Comparison of ENCODE assay signal across 10 mouse cellular contexts in genomic region chr8:121424600-121424999, GRCm38 (mm10).
DNase-seq lines count a peak whose midpoint lies in the region; ATAC-seq lines count a peak whose summit lies in the region.
"Had no signal": no experiment of that assay in that cellular context is flagged by ENCODE, and none has a peak within 500 bp of the region (broad histone marks: within the 10 kb centered on the region; RNA-seq: fewer than 3 reads in every experiment).

No protein-coding gene starts in this region.

- no peak overlapping the region for H3K27ac ChIP-seq in heart, embryonic 10.5 days
- no peak overlapping the region for H3K27ac ChIP-seq in midbrain, embryonic 14.5 days (replicated peaks; ENCODE audit: low read depth, low read length)
- H3K27ac ChIP-seq: embryonic facial prominence, embryonic 12.5 days; limb, embryonic 13.5 days; midbrain, embryonic 15.5 days had no signal

- H3K27me3 ChIP-seq in heart, embryonic 10.5 days (ENCODE audit: insufficient read depth, poor library complexity, severe bottlenecking): no peaks in the 10 kb centered on the region
- H3K27me3 ChIP-seq in splenic B cell, adult 2 months (ENCODE audit: control insufficient read depth, insufficient read depth, low read length, poor library complexity, severe bottlenecking): no peaks in the 10 kb centered on the region
- H3K27me3 ChIP-seq in midbrain, embryonic 14.5 days (ENCODE audit: control insufficient read depth, insufficient read depth, low read length): no peaks in the 10 kb centered on the region
- H3K27me3 ChIP-seq: embryonic facial prominence, embryonic 12.5 days; limb, embryonic 13.5 days; midbrain, embryonic 15.5 days had no signal

- no peaks in the 10 kb centered on the region for H3K9me3 ChIP-seq in heart, embryonic 10.5 days
- H3K9me3 ChIP-seq in midbrain, embryonic 14.5 days (ENCODE audit: control insufficient read depth, low read length): 0 out of 2 replicates have a peak, but pooled peaks cover 3% of the 10 kb centered on the region
- H3K9me3 ChIP-seq: embryonic facial prominence, embryonic 12.5 days; midbrain, embryonic 15.5 days had no signal

- no peak overlapping the region for H3K9ac ChIP-seq in midbrain, embryonic 14.5 days (replicated peaks; ENCODE audit: low read length)
- H3K9ac ChIP-seq: embryonic facial prominence, embryonic 12.5 days; limb, embryonic 13.5 days; midbrain, embryonic 15.5 days had no signal

- H3K36me3 ChIP-seq in heart, embryonic 10.5 days: no peaks in the 10 kb centered on the region
- no peaks in the 10 kb centered on the region for H3K36me3 ChIP-seq in splenic B cell, adult 2 months (ENCODE audit: control insufficient read depth, insufficient read depth, low read length, poor library complexity, severe bottlenecking)
- no peaks in the 10 kb centered on the region for H3K36me3 ChIP-seq in midbrain, embryonic 14.5 days (ENCODE audit: control insufficient read depth, insufficient read depth, low read length)
- H3K36me3 ChIP-seq: embryonic facial prominence, embryonic 12.5 days; limb, embryonic 13.5 days; midbrain, embryonic 15.5 days had no signal

- H3K4me1 ChIP-seq in heart, embryonic 10.5 days: peaks cover 5% of the 10 kb centered on the region
- H3K4me1 ChIP-seq in midbrain, embryonic 14.5 days (ENCODE audit: control insufficient read depth, insufficient read depth, low read length): no peaks in the 10 kb centered on the region
- H3K4me1 ChIP-seq: embryonic facial prominence, embryonic 12.5 days; midbrain, embryonic 15.5 days had no signal

- intact Hi-C loops in heart, postnatal 36 days (cut with DNase I): loop anchor here (5.0 kb wide), 1 partner anchor 88 kb away; no protein-coding TSS in a partner anchor

- DNase-seq in heart, postnatal 36 days: peak; percentile 11 to 47
- DNase-seq in heart, embryonic 10.5 days (ENCODE audit: low spot score): no peak
- DNase-seq in lung, postnatal 10 days: peak; percentile 37
- no peak for DNase-seq in lung, adult 18-20 months
- peak; percentile 79 for DNase-seq in ES-CJ7 (ENCODE audit: low read depth, low spot score)
- DNase-seq in splenic B cell, adult 2 months (ENCODE audit: low read depth, low spot score): peak; percentile 34
- DNase-seq in midbrain, embryonic 14.5 days: no peak

- no peak overlapping the region for H3K4me2 ChIP-seq in midbrain, embryonic 14.5 days (ENCODE audit: low read length)
- H3K4me2 ChIP-seq: embryonic facial prominence, embryonic 12.5 days; limb, embryonic 13.5 days; midbrain, embryonic 15.5 days had no signal

- 78% methylated on average over 14 of the region's 14 CpGs for WGBS in heart, embryonic 10.5 days
- 90% methylated on average over 14 of the region's 14 CpGs for WGBS in midbrain, embryonic 14.5 days

- no peak overlapping the region for H3K4me3 ChIP-seq in heart, embryonic 10.5 days
- no peak overlapping the region for H3K4me3 ChIP-seq in midbrain, embryonic 14.5 days (replicated peaks; ENCODE audit: low read depth, low read length)
- H3K4me3 ChIP-seq: embryonic facial prominence, embryonic 12.5 days; limb, embryonic 13.5 days; midbrain, embryonic 15.5 days had no signal

- no peak for ATAC-seq in midbrain, embryonic 14.5 days (ENCODE audit: low FRiP score, low TSS enrichment)
- ATAC-seq: midbrain, embryonic 15.5 days had no signal

Comparison
In these comparisons a context has a peak if more than half of its experiments do, and no peak if none do; other contexts are left out.
1. DNase-seq: peak in heart, postnatal 36 days (2 of 2), lung, postnatal 10 days (single experiment), ES-CJ7 (single experiment) and splenic B cell, adult 2 months (single experiment); none in heart, embryonic 10.5 days (single experiment), lung, adult 18-20 months (0 of 2) and midbrain, embryonic 14.5 days (single experiment).